Mouse (Mus musculus): ENCODE data around the gene Pithd1.

GRCm38 (mm10) chr4:135970585-135970984, 16.5 kb downstream of the Pithd1 start:
- no peak for TF ChIP-seq CTCF (IDR thresholded peaks at IDR 0.05)
- no peak for TF ChIP-seq EP300 (IDR thresholded peaks at IDR 0.05)

Data from lung, postnatal 0 days (tissue).